Mouse (Mus musculus) embryonic fibroblast, embryonic 13.5 days (primary cell): ENCODE measurements around the gene Numa1.

Source experiments
- CTCF ChIP-seq: IDR thresholded peaks from 2 replicates; pipeline ENCODE4 v1.5.1; 2011; ENCODE audit warnings: mild to moderate bottlenecking, control low read depth, low read length, moderate library complexity, borderline replicate concordance; ENCODE audit not compliant: insufficient read depth
- POLR2A ChIP-seq: IDR thresholded peaks from 2 replicates; pipeline ENCODE4 v1.6.1; 2011; ENCODE audit warnings: low read depth, mild to moderate bottlenecking, control low read depth, low read length, moderate library complexity

DNA sequence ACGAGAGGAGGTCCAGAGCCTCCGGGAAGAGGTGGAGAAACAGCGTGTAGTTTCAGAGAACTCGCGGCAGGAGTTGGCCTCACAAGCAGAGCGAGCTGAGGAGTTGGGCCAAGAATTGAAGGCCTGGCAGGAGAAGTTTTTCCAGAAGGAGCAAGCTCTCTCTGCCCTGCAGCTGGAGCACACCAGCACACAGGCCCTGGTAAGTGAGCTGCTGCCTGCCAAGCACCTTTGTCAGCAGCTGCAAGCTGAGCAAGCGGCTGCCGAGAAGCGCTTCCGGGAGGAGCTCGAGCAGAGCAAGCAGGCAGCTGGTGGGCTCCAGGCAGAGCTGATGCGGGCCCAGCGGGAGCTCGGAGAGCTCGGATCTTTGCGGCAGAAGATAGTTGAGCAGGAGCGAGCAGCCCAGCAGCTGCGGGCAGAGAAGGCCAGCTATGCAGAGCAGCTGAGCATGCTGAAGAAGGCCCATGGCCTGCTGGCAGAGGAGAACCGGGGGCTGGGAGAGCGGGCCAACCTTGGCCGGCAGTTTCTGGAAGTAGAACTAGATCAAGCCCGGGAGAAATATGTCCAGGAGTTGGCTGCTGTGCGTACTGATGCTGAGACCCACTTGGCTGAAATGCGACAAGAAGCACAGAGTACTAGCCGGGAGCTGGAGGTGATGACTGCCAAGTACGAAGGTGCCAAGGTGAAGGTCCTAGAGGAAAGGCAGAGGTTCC, 67.2 kb downstream of the Numa1 start:
- TF ChIP-seq CTCF = no peak
- no peak for TF ChIP-seq POLR2A
